Mouse (Mus musculus) spleen, adult 2 months (tissue): Measurements from ENCODE around the gene Gpr68.

Experiments used
- CTCF ChIP-seq: fragments of 200-500 bp; IDR thresholded peaks from 2 replicates; pipeline ENCODE4 v1.5.1; 2011; ENCODE audit warnings: mild to moderate bottlenecking, inconsistent platforms; ENCODE audit not compliant: insufficient read depth, insufficient read length, insufficient replicate concordance; ENCODE audit errors: extremely low read depth
- POLR2A ChIP-seq: fragments of 200-500 bp; IDR thresholded peaks from 2 replicates; pipeline ENCODE4 v1.6.1; 2011; ENCODE audit warnings: low read depth, low read length, inconsistent platforms

GRCm38 (mm10) chr12:100852370-100852769 is 55.6 kb downstream of the Gpr68 start:
- no peak for TF ChIP-seq POLR2A
- TF ChIP-seq CTCF: no peak
